Mouse (Mus musculus) adrenal gland, postnatal 14 days (tissue): ENCODE measurements at regions not wholly inside any gene's neighbourhood (a gene's known extent, or its start where the extent isn't known, plus 50 kb on each side); places are given as distances from the start of the nearest gene placed in this dataset.

Source experiments
- DNase-seq: peaks from one replicate; pipeline ENCODE4 v3.0.0; 2021; ENCODE audit warnings: mixed read lengths

- DNase-seq: no peak
These were observed 219.8 kb upstream of the Ppp2r2d start for GRCm38 (mm10) chr7:138626061-138626460.

- no peak for DNase-seq
These were observed 223.5 kb upstream of the Tcerg1l start for GRCm38 (mm10) chr7:138620896-138621655.

DNA sequence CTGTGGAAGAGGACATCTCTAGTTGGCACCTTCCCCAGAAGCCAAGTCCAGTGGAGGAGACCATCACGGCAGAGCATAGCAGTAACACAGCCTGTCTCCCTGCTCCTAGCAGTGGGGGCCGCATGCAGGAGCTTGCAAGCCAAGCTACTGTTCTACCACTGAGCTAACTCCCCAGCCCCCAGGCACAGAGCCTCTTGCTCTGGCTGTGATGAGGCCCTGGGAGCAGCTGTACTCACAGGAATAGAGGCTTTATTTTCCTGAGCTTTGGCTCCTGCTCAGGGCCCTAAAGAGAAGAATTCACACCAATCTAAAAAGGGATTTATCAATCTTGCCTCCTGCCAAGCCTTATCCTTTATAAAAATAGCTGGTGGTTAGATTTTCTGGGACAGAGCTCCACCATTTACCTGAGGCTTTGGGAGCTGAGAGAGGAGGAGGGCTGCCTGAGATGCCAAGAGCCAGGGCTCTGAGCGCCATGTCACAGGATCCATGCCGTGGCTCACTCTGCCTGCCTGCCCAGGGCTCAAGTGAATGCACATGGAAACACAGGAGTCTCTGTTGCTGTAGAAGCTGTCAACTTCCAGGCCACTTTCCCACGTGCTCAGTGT is 222.7 kb upstream of the Tcerg1l start:
- no peak for DNase-seq

DNA sequence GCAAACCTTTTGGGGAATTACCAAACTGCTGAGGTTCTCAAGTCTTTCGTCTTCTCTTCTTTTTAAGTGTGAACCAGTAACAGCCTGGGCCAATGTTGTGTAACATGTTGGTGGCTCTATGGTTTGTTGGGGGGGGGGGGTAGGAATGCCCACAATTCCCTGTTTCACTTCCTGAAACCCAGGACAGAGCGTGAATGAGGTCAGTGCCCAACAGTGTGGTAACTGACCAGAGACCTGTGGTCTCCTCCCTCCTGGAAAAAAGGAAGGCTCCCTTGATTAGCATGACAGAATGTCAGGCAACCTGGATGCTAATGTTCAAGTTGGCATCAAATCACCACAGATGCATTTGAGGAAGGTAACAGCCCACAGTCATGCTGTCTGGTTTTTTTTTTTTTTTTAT is 218.9 kb upstream of the Tcerg1l start:
- no peak for DNase-seq

DNA sequence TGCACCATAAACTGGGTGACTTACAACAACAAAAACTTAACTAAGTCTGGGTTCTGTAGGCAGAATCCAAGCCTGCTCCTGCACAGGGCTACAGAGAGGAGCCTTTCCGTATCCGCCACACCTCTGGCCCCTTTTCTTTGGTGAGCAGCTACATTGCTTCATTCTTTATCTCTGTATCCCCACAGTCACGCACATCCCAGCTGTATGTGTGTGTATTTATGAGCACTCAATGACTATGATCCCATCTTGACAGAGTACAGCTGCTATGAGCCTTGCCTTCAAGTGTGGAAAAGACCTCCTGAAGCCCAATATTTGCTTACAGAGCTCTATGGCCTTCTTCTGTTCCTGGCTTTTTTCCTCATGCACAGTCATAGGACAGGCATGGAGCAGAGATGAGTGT is 212.1 kb upstream of the Tcerg1l start:
- no peak for DNase-seq

DNA sequence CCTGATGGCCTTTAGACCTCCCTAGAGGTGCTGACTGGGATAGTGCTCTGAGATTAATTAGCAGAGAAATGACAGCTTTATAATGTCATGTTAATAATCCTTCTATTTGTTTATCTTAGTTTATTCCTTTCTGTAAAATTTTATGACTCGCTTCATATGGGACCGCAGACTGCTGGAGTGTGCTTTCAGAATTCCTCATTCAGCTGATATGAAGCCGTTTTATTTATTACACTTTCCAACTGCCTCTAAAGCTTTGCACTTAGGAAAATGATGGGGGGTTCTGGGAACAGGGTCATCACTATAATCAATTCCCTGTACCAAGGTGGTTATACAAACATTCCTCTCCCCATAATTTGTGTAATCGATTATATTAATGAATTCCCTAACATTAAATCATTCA is 211.6 kb upstream of the Tcerg1l start:
- no peak for DNase-seq

DNA sequence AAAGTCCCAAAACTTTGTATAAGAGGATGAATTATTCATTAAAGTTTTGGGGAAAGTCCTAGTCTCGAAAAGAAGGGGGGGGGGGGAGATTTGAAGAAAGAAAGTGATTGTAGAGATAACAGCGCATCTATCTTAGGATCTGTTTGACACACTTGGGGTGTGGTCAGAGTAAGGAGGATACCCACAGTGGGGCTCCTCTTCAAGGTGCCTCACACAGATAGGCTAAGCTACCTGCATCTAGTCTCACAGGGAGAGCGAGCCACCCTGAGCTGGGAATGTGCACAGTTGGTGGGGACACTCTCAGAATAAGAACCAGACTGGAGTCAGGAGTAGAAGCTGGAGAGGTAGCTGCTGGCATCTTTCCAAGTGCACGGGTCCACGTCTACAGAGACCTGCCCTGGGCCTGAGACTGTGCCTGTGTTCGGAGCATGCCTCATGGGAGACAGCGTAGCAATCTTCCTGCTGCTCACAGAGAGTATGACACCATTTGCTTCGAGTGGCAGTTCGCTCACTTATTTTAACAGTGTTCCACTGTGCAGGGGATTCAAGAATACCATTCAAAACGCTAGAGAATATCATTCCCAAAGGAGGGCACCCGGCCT is 208.9 kb upstream of the Tcerg1l start:
- DNase-seq: no peak

DNA sequence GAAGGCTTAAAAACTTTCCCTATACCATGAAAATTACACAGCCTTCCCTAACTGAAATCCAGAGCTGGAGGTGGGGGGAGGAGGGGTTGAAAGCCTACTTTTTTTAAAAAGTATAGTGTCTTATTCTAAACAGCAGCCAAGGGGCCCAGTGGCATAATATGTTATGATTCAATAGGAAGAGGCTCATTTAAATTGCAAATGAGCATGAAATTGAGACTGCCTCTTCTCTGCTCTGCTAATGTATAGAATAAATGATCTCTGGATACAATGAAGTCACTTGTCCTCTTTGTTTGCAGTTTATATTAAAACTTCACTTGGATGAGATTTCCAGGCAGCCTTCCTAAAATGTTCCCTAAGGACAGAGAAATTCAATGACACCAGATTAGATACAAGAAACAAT is 208.4 kb upstream of the Tcerg1l start:
- no peak for DNase-seq

- DNase-seq: no peak
These were observed 204.2 kb upstream of the Tcerg1l start for GRCm38 (mm10) chr7:138601749-138602148.

- DNase-seq: no peak
These were observed 195.8 kb upstream of the Tcerg1l start for GRCm38 (mm10) chr7:138593344-138593743.

DNA sequence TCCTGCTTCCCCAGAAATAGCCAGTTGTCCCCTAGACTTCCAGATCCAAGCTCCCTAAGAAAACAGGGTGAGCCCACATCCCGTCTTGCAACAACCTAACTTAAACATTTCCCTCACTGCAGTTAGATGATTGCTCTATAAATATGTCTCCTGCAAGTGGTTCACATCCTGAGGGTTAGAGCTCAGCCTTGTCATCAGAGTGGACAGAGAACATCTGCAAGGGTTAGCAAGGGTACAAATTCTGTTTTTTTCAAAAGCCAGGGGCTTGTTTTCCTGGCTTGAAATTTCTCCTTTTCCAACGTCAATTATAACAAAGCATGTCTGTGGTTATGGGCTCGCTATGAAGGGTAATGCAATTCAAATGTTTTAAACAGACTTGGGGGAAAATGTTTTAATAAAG is 169.8 kb upstream of the Tcerg1l start:
- no peak for DNase-seq

GRCm38 (mm10) chr7:138551629-138552028 is 154.1 kb upstream of the Tcerg1l start:
- DNase-seq: no peak

GRCm38 (mm10) chr7:138547881-138548280 is 150.4 kb upstream of the Tcerg1l start:
- no peak for DNase-seq

- no peak for DNase-seq
These were observed 140.7 kb upstream of the Tcerg1l start for GRCm38 (mm10) chr7:138538048-138538831.

- DNase-seq: no peak
These were observed 128.6 kb upstream of the Tcerg1l start for GRCm38 (mm10) chr7:138526143-138526542.

DNA sequence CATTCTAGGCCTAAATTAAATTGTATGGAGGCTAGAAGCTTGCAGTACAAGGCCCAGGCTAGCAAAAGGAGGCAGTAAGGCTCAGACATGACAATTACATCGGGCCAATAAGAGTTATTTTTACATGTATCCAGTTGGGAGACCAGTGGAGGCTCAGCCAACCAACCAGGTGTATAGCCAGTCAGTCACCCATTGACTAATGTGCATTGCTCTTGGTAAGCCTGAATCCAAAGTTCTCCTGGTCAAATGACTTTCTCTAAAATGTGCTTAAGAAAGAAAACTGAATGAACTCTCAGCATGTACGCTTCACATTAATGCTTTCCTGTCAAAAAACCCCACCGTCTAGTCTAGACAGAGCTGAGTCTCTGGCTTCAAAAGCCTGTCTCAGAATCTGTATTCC is 127.4 kb upstream of the Tcerg1l start:
- no peak for DNase-seq

- no peak for DNase-seq
These were observed 116.6 kb upstream of the Tcerg1l start for GRCm38 (mm10) chr7:138514171-138514570.

GRCm38 (mm10) chr7:138505205-138505604 is 107.7 kb upstream of the Tcerg1l start:
- DNase-seq: peak; percentile 34

DNA sequence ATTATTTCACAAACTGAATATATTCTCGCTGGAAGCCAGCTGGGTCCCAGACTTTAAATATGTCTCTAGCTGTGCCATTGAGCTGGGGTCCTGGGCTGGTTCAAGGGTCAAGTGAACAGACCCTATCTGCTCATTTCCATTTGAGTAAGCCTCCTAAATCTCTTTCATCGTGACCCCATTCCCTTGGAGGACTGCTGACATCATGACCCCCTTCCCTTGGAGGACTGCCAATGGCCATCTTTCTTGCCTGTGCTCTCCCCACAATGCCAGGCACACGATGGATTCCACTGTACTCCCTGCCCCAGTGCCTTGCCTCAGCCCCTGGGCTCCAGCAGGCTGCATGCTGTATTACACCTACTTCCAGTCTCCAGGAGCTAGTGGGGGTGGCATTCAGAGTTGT is 106.5 kb upstream of the Tcerg1l start:
- no peak for DNase-seq

- no peak for DNase-seq
These were observed 105.5 kb upstream of the Tcerg1l start for GRCm38 (mm10) chr7:138503016-138503415.

GRCm38 (mm10) chr7:138501347-138502014 is 104.0 kb upstream of the Tcerg1l start:
- DNase-seq: no peak

GRCm38 (mm10) chr7:138497771-138498170 is 100.2 kb upstream of the Tcerg1l start:
- DNase-seq: no peak
